Mouse (Mus musculus): ENCODE results near the gene Cd47.

The Cd47 gene

GRCm38 (mm10) chr16:49799597-49800561, at the start of gene Cd47:
Cd47 (plus strand) TSS chr16:49800533.
- no peak for DNase-seq (ENCODE audit: low read depth, low spot score)

GRCm38 (mm10) chr16:49752906-49753305, 47.4 kb upstream of the Cd47 start:
- no peak for DNase-seq (ENCODE audit: low read depth, low spot score)

- peak; percentile 61 for DNase-seq (ENCODE audit: low read depth, low spot score)
These were observed 47.0 kb upstream of the Cd47 start for GRCm38 (mm10) chr16:49753318-49753717.

- no peak for DNase-seq (ENCODE audit: low read depth, low spot score)
These were observed 39.7 kb upstream of the Cd47 start for GRCm38 (mm10) chr16:49760517-49761203.

- DNase-seq (ENCODE audit: low read depth, low spot score) = no peak
These were observed 38.4 kb upstream of the Cd47 start for GRCm38 (mm10) chr16:49761981-49762380.

- DNase-seq (ENCODE audit: low read depth, low spot score) = peak; percentile 46
These were observed 34.0 kb upstream of the Cd47 start for GRCm38 (mm10) chr16:49766326-49766725.

GRCm38 (mm10) chr16:49768491-49769031, 31.8 kb upstream of the Cd47 start:
- no peak for DNase-seq (ENCODE audit: low read depth, low spot score)

GRCm38 (mm10) chr16:49769831-49770261, 30.5 kb upstream of the Cd47 start:
- DNase-seq (ENCODE audit: low read depth, low spot score) = no peak

GRCm38 (mm10) chr16:49770320-49771189, 29.8 kb upstream of the Cd47 start:
- no peak for DNase-seq (ENCODE audit: low read depth, low spot score)

GRCm38 (mm10) chr16:49771609-49772396, 28.5 kb upstream of the Cd47 start:
- no peak for DNase-seq (ENCODE audit: low read depth, low spot score)

- no peak for DNase-seq (ENCODE audit: low read depth, low spot score)
These were observed 27.8 kb upstream of the Cd47 start for GRCm38 (mm10) chr16:49772576-49772975.

- DNase-seq (ENCODE audit: low read depth, low spot score) = no peak
These were observed 27.3 kb upstream of the Cd47 start for GRCm38 (mm10) chr16:49773068-49773467.

- DNase-seq (ENCODE audit: low read depth, low spot score) = no peak
These were observed 26.0 kb upstream of the Cd47 start for GRCm38 (mm10) chr16:49774059-49775001.

GRCm38 (mm10) chr16:49775002-49775966, 25.0 kb upstream of the Cd47 start:
- DNase-seq (ENCODE audit: low read depth, low spot score) = peak; percentile 58

- DNase-seq (ENCODE audit: low read depth, low spot score) = no peak
These were observed 23.4 kb upstream of the Cd47 start for GRCm38 (mm10) chr16:49776981-49777380.

- no peak for DNase-seq (ENCODE audit: low read depth, low spot score)
These were observed 18.7 kb upstream of the Cd47 start for GRCm38 (mm10) chr16:49781556-49782156.

GRCm38 (mm10) chr16:49783369-49783768, 17.0 kb upstream of the Cd47 start:
- DNase-seq (ENCODE audit: low read depth, low spot score) = no peak

- no peak for DNase-seq (ENCODE audit: low read depth, low spot score)
These were observed 14.2 kb upstream of the Cd47 start for GRCm38 (mm10) chr16:49786116-49786515.

Data from brain, adult 2 months (tissue).